Mouse (Mus musculus) ES-E14 (cell line): Measurements from ENCODE around the gene Nup210.

Experiments used
- CHD2 ChIP-seq: IDR thresholded peaks from 2 replicates; pipeline ENCODE4 v1.6.1; 2014; ENCODE audit warnings: mild to moderate bottlenecking, low read depth, low read length, inconsistent platforms
- HCFC1 ChIP-seq: IDR thresholded peaks from 2 replicates; pipeline ENCODE4 v1.6.1; 2012; ENCODE audit warnings: low read length, inconsistent platforms, borderline replicate concordance; ENCODE audit not compliant: insufficient read depth
- ZNF384 ChIP-seq: IDR thresholded peaks from 2 replicates; pipeline ENCODE4 v1.6.1; 2012; ENCODE audit warnings: low read depth, low read length, inconsistent platforms

DNA sequence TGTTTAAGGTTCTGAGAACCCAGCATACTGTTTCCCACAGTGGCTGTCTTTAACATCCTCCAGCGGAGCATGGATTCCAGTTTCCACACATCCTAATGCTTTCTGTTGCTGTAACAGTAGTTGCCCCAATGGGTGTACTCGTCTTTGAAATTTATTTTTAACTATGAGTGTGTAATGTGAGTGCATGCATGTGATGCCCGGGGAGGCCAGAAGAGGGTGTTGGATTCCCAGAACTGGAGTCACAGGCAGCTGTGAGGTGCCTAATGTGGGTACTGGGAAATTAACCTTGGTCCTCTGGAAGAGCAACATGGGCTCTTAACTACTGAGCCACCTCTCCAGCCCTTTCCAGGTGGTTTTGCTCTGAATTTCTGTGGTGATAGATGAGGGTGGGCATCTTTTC, 49.6 kb downstream of the Nup210 start:
- no peak for TF ChIP-seq ZNF384
- TF ChIP-seq HCFC1: no peak
- no peak for TF ChIP-seq CHD2
